Comparison of ENCODE assay signal across 8 mouse cellular contexts in genomic region chr8:116731976-116732683, GRCm38 (mm10). TPM values are rescaled to one million over a fixed set of nuclear protein-coding genes. Genes with fewer than 3 reads are reported as not detected.
DNase-seq lines count a peak whose midpoint lies in the region; ATAC-seq and TF ChIP-seq lines count a peak whose summit lies in the region.

No protein-coding gene starts in this region.

- peak overlapping the region; percentile 88 for H3K4me2 ChIP-seq in forebrain, postnatal 0 days (ENCODE audit: low read depth)
- H3K4me2 ChIP-seq in lung, embryonic 16.5 days (ENCODE audit: low read depth, low read length): peak overlapping the region; percentile 88

- peak overlapping the region; percentile 73; the same call in 1 of the 2 replicates for H3K27ac ChIP-seq in spleen, adult 2 months (ENCODE audit: insufficient read depth, low read length)
- H3K27ac ChIP-seq in forebrain, postnatal 0 days (ENCODE audit: low read depth, low read length): peak overlapping the region; percentile 81
- peak overlapping the region; percentile 83 for H3K27ac ChIP-seq in lung, embryonic 16.5 days (ENCODE audit: low read length)

- peaks cover 10% of the 10 kb centered on the region for H3K4me1 ChIP-seq in spleen, adult 2 months (ENCODE audit: control insufficient read depth, insufficient read depth, insufficient read length)
- H3K4me1 ChIP-seq in forebrain, postnatal 0 days (ENCODE audit: insufficient read depth): peaks cover 5% of the 10 kb centered on the region; the same call in 1 of the 2 replicates
- H3K4me1 ChIP-seq in lung, embryonic 16.5 days (replicated peaks; ENCODE audit: control insufficient read depth, insufficient read depth, low read length): 0 out of 2 replicates have a peak, but pooled peaks cover 6% of the 10 kb centered on the region

- TF ChIP-seq POLR2A in spleen, adult 2 months (IDR thresholded peaks at IDR 0.05; ENCODE audit: low read depth, low read length): no peak

- TF ChIP-seq CTCF in spleen, adult 2 months (IDR thresholded peaks at IDR 0.05; ENCODE audit: extremely low read depth, insufficient read depth, insufficient read length, insufficient replicate concordance): no peak
- TF ChIP-seq CTCF in forebrain, postnatal 0 days (IDR thresholded peaks at IDR 0.05; ENCODE audit: low read depth): no peak

- peak overlapping the region; percentile 73 for H3K9ac ChIP-seq in forebrain, postnatal 0 days
- peak overlapping the region; percentile 89 for H3K9ac ChIP-seq in lung, embryonic 16.5 days (ENCODE audit: low read length)

- no peaks in the 10 kb centered on the region for H3K36me3 ChIP-seq in spleen, adult 2 months (ENCODE audit: control insufficient read depth, insufficient read depth, low read length)
- H3K36me3 ChIP-seq in forebrain, postnatal 0 days (ENCODE audit: insufficient read depth): no peaks in the 10 kb centered on the region
- H3K36me3 ChIP-seq in lung, embryonic 16.5 days (ENCODE audit: control insufficient read depth, insufficient read depth, low read length): peaks cover 2% of the 10 kb centered on the region; the same call in 1 of the 2 replicates

- peak overlapping the region; percentile 98 for H3K4me3 ChIP-seq in spleen, adult 2 months (ENCODE audit: extremely low read depth, insufficient read depth, insufficient read length)
- H3K4me3 ChIP-seq in forebrain, postnatal 0 days (ENCODE audit: low read depth, low read length): peak overlapping the region; percentile 84
- peak overlapping the region; percentile 88 for H3K4me3 ChIP-seq in lung, embryonic 16.5 days (ENCODE audit: low read length)

- peak; percentile 59 for ATAC-seq in forebrain, postnatal 0 days
- peak; percentile 76 for ATAC-seq in lung, embryonic 16.5 days (ENCODE audit: low read depth)
- ATAC-seq in neutrophil, adult 5-6 weeks (ENCODE audit: extremely low read depth, insufficient number of reproducible peaks, low FRiP score, poor library complexity, severe bottlenecking): peak; percentile 24; the same call in 1 of the 2 replicates

- peak in 1 of 2 experiments; percentile 27 for DNase-seq in spleen, adult 2 months (ENCODE audit: low read depth in 1 of 2, low spot score in 2 of 2)
- no peak for DNase-seq in spleen, adult 12 weeks (ENCODE audit: low spot score)
- peak; percentile 64 for DNase-seq in cerebellum, adult 11-12 months
- no peak for DNase-seq in forebrain, postnatal 0 days
- peak; percentile 29 to 42 for DNase-seq in kidney, adult 8-10 months
- DNase-seq in layer of hippocampus, postnatal 25 days (ENCODE audit: extremely low spot score in 1 of 2, low spot score in 1 of 2): no peak

- 0 out of 2 replicates have a peak, but pooled peaks cover 4% of the 10 kb centered on the region for H3K9me3 ChIP-seq in forebrain, postnatal 0 days (ENCODE audit: low read length)
- H3K9me3 ChIP-seq in lung, embryonic 16.5 days (ENCODE audit: control insufficient read depth, low read length): 0 out of 2 replicates have a peak, but pooled peaks cover 4% of the 10 kb centered on the region

- H3K27me3 ChIP-seq in spleen, adult 2 months (ENCODE audit: control insufficient read depth, insufficient read depth, low read length): no peaks in the 10 kb centered on the region; the same call in 1 of the 2 replicates
- H3K27me3 ChIP-seq in forebrain, postnatal 0 days (ENCODE audit: insufficient read depth, low read length): no peaks in the 10 kb centered on the region; the same call in 1 of the 2 replicates
- H3K27me3 ChIP-seq in lung, embryonic 16.5 days (ENCODE audit: control insufficient read depth, insufficient read depth, low read depth, low read length): peaks cover 6% of the 10 kb centered on the region; the same call in 1 of the 2 replicates

- WGBS in spleen, adult 2 months: 2% methylated on average over 41 of the region's 46 CpGs
- WGBS in forebrain, postnatal 0 days: under 1% methylated on average over 46 of the region's 46 CpGs
- 1% methylated on average over 29 of the region's 46 CpGs for WGBS in lung, embryonic 16.5 days

RNA-seq across cellular contexts. Expression of gene Cdyl2, which starts 0.7 kb away (rescaled TPM):
- polyA plus RNA-seq in spleen, adult 2 months (2012; rRNA removed): 4.6 and 5.2 TPM in 2 replicates
- 5.3 and 10.8 TPM in 2 replicates for total RNA-seq in forebrain, postnatal 0 days (2014; rRNA removed)
- 7.8 and 11.9 TPM in 2 replicates for polyA plus RNA-seq in forebrain, postnatal 0 days (2015; fragmentation: Nextera tagmentation; extraction: Ambion mirVana)
- 6.4 and 7.3 TPM in 2 replicates for polyA plus RNA-seq in lung, embryonic 16.5 days (2015; fragmentation: Nextera tagmentation; extraction: Ambion mirVana)
- total RNA-seq in neutrophil, adult 5-6 weeks (2017): 9.0 and 13.3 TPM in 2 replicates
- total RNA-seq in layer of hippocampus, postnatal 25 days (2021): 1 to 10 TPM; 8.3 to 9.7 TPM

Comparison
In these comparisons a context has a peak if more than half of its experiments do, and no peak if none do; other contexts are left out.
1. DNase-seq: peak in cerebellum, adult 11-12 months (single experiment) and kidney, adult 8-10 months (2 of 2); none in spleen, adult 12 weeks (single experiment), forebrain, postnatal 0 days (single experiment) and layer of hippocampus, postnatal 25 days (0 of 2).
2. ATAC-seq: peak in every context shown above with its lines; median percentile 76 in lung, embryonic 16.5 days; 59 in forebrain, postnatal 0 days; 24 in neutrophil, adult 5-6 weeks.
3. Peak in every context shown above with its lines, with median percentiles within 50 percentile points of each other: H3K27ac ChIP-seq and H3K4me3 ChIP-seq.